Mouse (Mus musculus) midbrain, embryonic 10.5 days (tissue): ENCODE results near the gene Cmklr1. TPM values are rescaled to one million over a fixed set of nuclear protein-coding genes. Genes with fewer than 3 reads are reported as not detected.
A peak's percentile ranks its signal among the peaks of the same experiment; 100 is the strongest.
"Not testable (repeated sequence)": the region's sequence is repeated elsewhere in the genome, so short reads cannot be mapped to it uniquely, and the experiment has no call there.

ENCODE experiments used
- DNase-seq: peaks from one replicate; pipeline ENCODE4 v3.0.0-alpha.2; 2017; ENCODE audit warnings: low spot score
- H3K27ac ChIP-seq: fragments of 300-500 bp; sonication (generic); replicated peaks from 2 replicates; pipeline ENCODE4 v1.5.1; 2016; ENCODE audit warnings: mild to moderate bottlenecking
- H3K27me3 ChIP-seq: fragments of 300-500 bp; sonication (generic); 2 replicates; pipeline ENCODE4 v1.6.1; 2016; ENCODE audit warnings: low read depth, mild to moderate bottlenecking; ENCODE audit not compliant: poor library complexity, severe bottlenecking
- H3K36me3 ChIP-seq: fragments of 300-500 bp; sonication (generic); 2 replicates; pipeline ENCODE4 v1.6.1; 2016; ENCODE audit warnings: mild to moderate bottlenecking, moderate library complexity
- H3K4me1 ChIP-seq: fragments of 300-500 bp; sonication (generic); 2 replicates; pipeline ENCODE4 v1.6.1; 2016
- H3K4me3 ChIP-seq: fragments of 300-500 bp; sonication (generic); 2 replicates; pipeline ENCODE4 v1.5.1; 2016; ENCODE audit warnings: mild to moderate bottlenecking, moderate library complexity
- H3K9me3 ChIP-seq: fragments of 300-500 bp; sonication (generic); replicated peaks from 2 replicates; pipeline ENCODE4 v1.6.1; 2016; ENCODE audit warnings: mild to moderate bottlenecking
- WGBS: fragments of 180-500 bp; shearing (Covaris S2); methylation state at CpG from one replicate; pipeline ENCODE4 v1.1.7; 2016; 5-methylcytosine and 5-hydroxymethylcytosine counted together
- polyA plus RNA-seq: library from polyadenylated mRNA; unstranded; fragments of >200 nt; fragmentation: Nextera tagmentation; extraction: Ambion mirVana; gene quantifications from 2 replicates; pipeline ENCODE4 v1.2.1, GENCODE M21; 2016

Cmklr1 gene
- polyA plus RNA-seq, 1 experiment from 2014 or later = 0.58 TPM

DNA sequence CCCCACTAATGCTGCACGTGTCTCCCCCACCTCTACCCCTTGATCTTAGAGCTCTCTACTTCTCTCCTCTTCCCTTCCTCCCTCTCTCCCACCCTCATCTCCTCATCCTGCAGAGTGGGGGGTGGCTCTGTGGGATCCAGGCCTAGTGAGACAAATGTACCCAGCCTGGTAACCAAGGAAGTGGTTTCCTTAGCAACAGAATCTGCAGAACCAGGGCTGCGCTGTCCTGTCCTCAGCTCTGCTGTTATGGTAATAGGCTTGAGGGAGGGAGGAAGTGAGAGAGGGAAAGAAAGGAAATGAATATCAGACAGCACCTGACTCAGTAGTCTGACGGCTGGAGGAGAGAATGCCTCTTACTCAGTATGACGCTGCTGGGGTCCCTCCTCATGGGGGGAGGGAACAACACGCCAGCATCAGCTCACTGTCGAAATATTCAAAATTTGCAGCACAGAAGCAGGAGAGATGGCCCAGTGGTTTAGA is 58.4 kb downstream of the Cmklr1 start:
- Histone ChIP-seq H3K4me3 (peak overlapping the region; percentile 11; the same call in 1 of the 2 replicates), H3K27me3 (no peaks in the 10 kb centered on the region), H3K27ac (peak overlapping the region; percentile 80), H3K4me1 (peaks cover 59% of the 10 kb centered on the region), H3K36me3 (0 out of 2 replicates have a peak, but pooled peaks cover 4% of the 10 kb centered on the region), H3K9me3 (no peaks in the 10 kb centered on the region)
- WGBS = 7% methylated on average over 6 of the region's 6 CpGs
- peak; percentile 64 for DNase-seq

DNA sequence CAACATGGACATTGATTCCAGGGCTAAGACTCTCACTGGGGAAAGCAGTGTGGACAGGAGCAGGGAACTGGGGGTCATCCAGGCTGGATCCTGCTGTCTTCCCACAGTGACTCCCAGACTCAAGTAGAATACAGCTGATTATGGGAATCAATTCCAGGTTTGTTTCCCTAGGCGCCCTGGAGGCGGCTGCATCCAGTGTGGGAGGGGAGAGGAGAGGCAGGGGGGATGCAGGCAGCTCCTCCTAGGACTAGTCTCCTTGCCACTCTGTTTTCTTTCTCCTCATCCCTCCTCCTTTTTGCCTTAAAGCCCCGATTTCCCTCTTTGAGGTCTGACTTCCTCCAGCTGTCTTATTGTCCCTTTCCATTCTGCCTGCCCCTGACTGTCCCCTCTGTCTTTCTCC is 59.1 kb downstream of the Cmklr1 start:
- H3K4me1 ChIP-seq = peaks cover 59% of the 10 kb centered on the region
- peak; percentile 18 for DNase-seq
- WGBS = 15% methylated on average over 3 of the region's 3 CpGs

DNA sequence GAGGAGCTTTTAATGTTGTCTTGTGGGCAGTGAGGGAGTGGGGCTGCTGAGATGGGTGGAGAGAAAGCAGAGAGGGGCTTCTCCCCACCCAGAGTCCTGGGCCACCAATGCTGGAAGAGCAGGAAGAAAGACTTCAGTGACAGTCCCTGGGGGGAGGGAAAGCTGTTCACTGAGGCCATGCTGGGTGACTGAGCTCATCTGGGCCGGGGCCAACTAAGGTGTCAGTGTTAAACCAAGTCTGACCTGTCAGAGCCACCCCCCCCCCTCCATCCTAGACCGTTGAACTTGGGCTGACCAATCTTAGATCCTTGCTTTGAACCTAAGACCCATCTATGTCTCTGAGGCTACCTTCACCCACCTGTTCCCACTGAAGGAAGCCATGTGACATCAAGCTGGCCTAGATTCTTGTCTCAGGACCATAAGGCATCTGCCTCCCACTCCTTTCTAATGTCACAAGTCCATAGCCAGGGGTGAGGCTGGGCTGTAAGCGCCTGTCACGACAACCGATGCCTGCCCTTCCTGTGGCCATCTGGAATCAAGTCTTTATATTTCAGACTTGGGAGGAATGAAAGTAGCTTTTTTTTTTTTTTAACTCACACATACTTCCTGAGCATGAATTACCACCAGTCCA is 60.1 kb downstream of the Cmklr1 start:
- H3K27me3 ChIP-seq = no peaks in the 10 kb centered on the region
- H3K9me3 ChIP-seq = no peaks in the 10 kb centered on the region
- peak overlapping the region; percentile 52 for H3K27ac ChIP-seq
- DNase-seq = no peak
- H3K4me3 ChIP-seq = no peak overlapping the region
- peaks cover 59% of the 10 kb centered on the region for H3K4me1 ChIP-seq
- 81% methylated on average over 5 of the region's 5 CpGs for WGBS
- H3K36me3 ChIP-seq = 0 out of 2 replicates have a peak, but pooled peaks cover 4% of the 10 kb centered on the region

More for the DNA sequence above, 59.1 kb downstream of the Cmklr1 start:
- Histone ChIP-seq H3K27ac (peak overlapping the region; percentile 80), H3K27me3 (no peaks in the 10 kb centered on the region), H3K36me3 (0 out of 2 replicates have a peak, but pooled peaks cover 4% of the 10 kb centered on the region), H3K9me3 (no peaks in the 10 kb centered on the region), H3K4me3 (no peak overlapping the region)

DNA sequence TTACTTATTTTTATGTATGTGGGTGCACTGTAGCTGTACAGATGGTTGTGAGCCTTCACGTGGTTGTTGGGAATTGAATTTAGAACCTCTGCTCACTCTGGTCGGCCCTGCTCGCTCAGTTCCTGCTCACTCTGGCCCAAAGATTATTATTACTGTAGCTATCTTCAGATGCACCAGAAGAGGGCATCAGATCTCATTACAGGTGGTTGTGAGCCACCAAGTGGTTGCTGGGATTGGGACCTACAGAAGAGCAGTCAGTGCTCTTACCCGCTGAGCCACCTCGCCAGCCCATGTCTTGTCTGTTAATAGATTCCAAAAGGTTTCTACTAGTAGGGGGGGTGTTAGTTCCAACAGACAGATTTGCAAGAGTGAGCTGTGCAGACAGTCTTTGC is 63.8 kb downstream of the Cmklr1 start:
- H3K9me3 ChIP-seq = not testable (repeated sequence)

DNA sequence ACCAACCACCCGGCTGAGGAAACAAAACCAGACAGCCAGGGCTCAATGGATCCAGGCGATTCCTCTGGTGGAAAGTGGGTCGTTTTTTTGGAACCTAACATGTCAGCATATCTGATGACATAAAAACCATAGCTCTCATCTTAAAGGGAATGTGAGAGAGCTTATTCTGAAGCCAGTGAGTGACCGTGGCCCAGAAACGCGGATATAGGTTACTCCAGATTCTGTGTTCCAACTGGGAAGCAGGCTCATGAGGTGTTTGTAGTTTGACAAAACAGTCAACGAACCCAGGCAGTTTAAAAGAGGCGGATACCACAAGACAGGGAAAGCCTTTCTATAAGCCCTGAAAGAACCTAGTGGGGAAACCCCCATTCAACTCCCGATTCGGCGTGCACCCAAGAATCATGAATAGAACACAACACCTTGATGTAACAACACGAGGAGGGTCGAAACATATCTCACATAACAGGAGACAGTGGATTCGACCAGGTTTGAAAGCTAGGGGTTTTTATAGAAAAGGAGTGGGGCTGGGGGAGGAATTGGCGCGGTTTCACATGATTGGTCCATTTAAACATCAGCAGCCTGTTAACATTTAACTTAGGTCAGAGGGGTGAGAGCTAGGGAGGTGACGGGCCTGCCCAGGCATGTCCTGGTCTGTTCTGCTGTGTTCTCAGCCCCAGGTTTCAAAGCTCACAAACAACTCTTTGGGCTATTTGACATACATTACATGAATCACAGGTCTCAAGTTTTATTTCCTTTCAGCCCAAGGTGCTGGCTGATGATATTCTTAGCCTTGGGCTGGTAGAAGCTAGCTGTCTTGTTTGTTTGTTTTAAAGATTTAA is 64.4 kb downstream of the Cmklr1 start:
- H3K4me3 ChIP-seq, DNase-seq, H3K9me3 ChIP-seq, H3K36me3 ChIP-seq, H3K27me3 ChIP-seq, H3K27ac ChIP-seq: not testable (repeated sequence)
- 83% methylated on average over 17 of the region's 17 CpGs for WGBS
- peaks cover 29% of the 10 kb centered on the region for H3K4me1 ChIP-seq

More for the DNA sequence above, 63.8 kb downstream of the Cmklr1 start:
- H3K4me1 ChIP-seq = peaks cover 35% of the 10 kb centered on the region
- WGBS = 44% methylated on average over 5 of the region's 5 CpGs
- H3K4me3 ChIP-seq, H3K36me3 ChIP-seq, H3K27me3 ChIP-seq, H3K27ac ChIP-seq, DNase-seq: not testable (repeated sequence)

DNA sequence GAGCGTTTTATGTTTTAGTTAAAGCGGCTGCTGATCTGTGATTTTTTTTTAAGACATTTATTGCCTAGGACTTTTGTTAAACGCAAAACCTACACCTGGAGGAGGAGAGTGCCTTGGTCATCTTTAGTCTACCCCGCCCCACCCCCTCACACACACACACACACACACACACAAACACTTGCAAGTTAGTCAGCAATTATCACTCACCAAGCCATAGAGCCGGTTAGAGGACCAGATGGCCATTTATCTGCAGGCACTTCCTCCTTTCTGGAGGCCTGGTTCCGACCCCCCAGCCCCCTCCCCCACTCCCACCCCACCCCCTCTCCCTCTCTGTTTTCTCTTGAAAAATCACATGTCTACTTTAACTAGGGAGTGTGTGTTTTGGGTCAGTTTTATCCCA is 65.8 kb downstream of the Cmklr1 start:
- peak overlapping the region; percentile 38; the same call in 1 of the 2 replicates for H3K27ac ChIP-seq
- H3K36me3 ChIP-seq = 0 out of 2 replicates have a peak, but pooled peaks cover 4% of the 10 kb centered on the region
- no peak overlapping the region for H3K4me3 ChIP-seq
- no peaks in the 10 kb centered on the region for H3K9me3 ChIP-seq
- WGBS = 64% methylated on average over 6 of the region's 6 CpGs
- DNase-seq = no peak
- H3K4me1 ChIP-seq = peaks cover 24% of the 10 kb centered on the region
- no peaks in the 10 kb centered on the region for H3K27me3 ChIP-seq

DNA sequence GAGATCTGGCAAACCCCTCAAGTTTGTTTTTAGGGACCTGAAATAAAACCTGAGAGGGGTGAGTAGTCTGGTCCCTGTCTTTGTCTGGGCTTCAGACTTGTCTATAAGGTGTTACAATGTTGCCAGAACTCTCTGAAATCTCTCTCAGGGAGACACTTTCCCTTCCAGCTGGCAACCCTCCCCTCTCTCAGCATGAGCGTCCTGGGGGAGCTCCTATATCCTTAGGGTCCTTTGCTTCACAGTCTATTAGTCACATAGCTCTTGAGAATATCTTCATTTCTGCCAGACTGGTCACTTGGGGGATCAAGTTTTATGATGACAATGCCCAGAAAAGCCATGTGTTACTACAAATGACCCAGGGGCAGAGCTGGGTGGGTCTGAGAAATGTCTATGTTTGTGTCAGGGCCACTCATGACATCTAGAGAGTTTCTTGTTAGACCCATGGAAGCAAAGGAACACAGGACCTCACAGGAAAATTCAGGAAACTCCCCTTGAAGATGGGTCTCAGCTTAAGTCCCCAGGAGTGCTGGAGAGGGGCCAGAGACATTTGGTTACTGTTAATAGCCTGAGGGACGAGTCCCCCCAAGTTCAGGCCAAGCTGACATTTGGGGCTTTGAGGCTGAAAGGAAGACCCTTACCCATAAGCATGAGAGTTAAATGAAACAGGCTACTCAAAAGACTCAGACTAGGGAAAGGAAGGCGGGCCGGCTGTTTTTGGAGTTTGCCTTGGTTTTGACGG is 66.6 kb downstream of the Cmklr1 start:
- WGBS = 75% methylated on average over 5 of the region's 5 CpGs
- Histone ChIP-seq H3K4me3 (no peak overlapping the region), H3K36me3 (0 out of 2 replicates have a peak, but pooled peaks cover 4% of the 10 kb centered on the region), H3K4me1 (peaks cover 16% of the 10 kb centered on the region), H3K27ac (no peak overlapping the region), H3K27me3 (no peaks in the 10 kb centered on the region), H3K9me3 (no peaks in the 10 kb centered on the region)
- no peak for DNase-seq

DNA sequence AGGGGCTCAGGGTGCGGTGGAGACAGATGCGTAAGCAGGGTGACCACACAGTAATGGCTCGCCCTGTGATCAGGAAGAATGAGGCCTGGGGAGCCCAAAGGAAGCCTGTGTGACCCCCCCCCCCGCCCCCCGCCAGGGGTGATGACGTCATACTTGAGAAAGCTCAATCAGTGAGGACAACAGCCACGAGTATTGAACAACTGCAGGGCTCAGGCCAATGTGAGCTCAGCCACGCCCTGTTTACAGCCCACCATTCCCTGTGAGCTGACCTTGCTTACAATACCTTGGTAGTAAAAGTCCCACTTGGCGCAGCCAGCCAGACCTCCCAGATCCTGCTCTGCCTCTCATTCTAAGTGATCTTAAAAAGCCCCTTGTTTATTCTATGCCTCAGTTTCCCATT is 69.4 kb downstream of the Cmklr1 start:
- Histone ChIP-seq H3K36me3 (no peaks in the 10 kb centered on the region), H3K27ac (no peak overlapping the region), H3K4me3 (no peak overlapping the region), H3K9me3 (no peaks in the 10 kb centered on the region), H3K4me1 (peaks cover 20% of the 10 kb centered on the region), H3K27me3 (no peaks in the 10 kb centered on the region)
- 63% methylated on average over 9 of the region's 9 CpGs for WGBS
- DNase-seq = no peak

DNA sequence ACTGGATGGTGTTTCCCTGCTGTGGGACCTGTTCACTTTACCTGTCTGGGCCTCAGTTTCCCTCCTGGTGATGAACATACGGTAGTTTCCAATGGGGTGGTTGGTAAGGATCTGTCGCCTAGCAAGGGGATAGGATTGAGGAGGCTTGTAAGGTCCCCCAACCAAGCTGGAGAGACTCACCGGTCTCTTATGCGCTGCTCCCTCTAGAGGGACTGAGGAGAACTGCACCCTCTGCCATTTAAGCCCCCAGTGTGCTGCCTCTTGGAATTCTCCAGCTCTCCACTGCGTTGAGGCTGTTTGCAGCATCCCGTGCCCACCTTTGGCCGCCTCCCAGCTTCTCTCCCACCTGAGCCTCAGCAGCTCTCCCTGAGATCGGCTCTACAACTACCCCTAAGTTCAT is 70.0 kb downstream of the Cmklr1 start:
- WGBS = 50% methylated on average over 8 of the region's 8 CpGs
- H3K27ac ChIP-seq = no peak overlapping the region
- no peak overlapping the region for H3K4me3 ChIP-seq
- H3K9me3 ChIP-seq = no peaks in the 10 kb centered on the region
- H3K4me1 ChIP-seq = peaks cover 20% of the 10 kb centered on the region
- DNase-seq = peak; percentile 28
- H3K27me3 ChIP-seq = no peaks in the 10 kb centered on the region
- no peaks in the 10 kb centered on the region for H3K36me3 ChIP-seq

DNA sequence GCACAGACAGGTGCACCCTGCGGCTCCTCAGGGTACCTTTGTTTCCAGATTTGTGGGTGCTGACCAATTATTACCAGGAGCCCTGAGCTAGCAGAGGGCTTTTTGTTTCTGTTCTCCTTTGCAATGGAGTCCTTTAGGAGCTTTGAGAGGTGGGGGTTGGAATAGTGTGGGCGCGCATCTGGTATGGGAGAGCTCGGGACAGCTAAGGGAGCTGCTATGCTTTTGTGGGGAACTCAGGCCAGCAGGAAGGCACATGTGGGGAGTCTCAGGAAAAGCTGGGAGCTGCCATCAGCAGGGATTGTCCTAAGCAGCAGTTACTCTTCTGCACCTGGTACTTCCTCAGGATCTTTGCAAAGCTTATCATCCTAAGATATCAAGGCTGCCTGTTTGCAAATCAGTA is 71.1 kb downstream of the Cmklr1 start:
- Histone ChIP-seq H3K4me1 (0 out of 2 replicates have a peak, but pooled peaks cover 12% of the 10 kb centered on the region), H3K36me3 (0 out of 2 replicates have a peak, but pooled peaks cover 3% of the 10 kb centered on the region), H3K9me3 (no peaks in the 10 kb centered on the region)

DNA sequence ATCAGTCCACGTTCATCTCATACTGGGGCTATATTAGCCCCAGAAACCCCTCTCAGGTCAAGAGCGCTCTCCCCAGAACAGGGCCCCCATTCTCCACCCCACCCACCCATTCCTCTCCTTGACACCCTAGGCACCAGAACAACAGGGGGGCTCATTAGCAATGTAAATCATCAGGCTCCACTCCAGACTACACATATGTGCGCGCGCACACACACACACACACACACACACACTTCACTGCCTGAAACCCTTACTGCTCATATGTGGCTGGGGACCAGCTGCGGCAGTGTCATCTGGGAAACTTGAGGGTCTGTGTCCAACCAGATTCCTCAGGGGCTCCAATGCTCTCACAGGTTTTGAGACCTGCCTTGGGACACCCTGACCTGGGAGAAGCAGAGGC is 71.8 kb downstream of the Cmklr1 start:
- WGBS = 94% methylated on average over 6 of the region's 6 CpGs
- H3K27ac ChIP-seq = no peak overlapping the region
- H3K4me1 ChIP-seq = 0 out of 2 replicates have a peak, but pooled peaks cover 12% of the 10 kb centered on the region
- no peak for DNase-seq
- H3K36me3 ChIP-seq = 0 out of 2 replicates have a peak, but pooled peaks cover 3% of the 10 kb centered on the region
- H3K27me3 ChIP-seq = no peaks in the 10 kb centered on the region
- H3K9me3 ChIP-seq = no peaks in the 10 kb centered on the region
- no peak overlapping the region for H3K4me3 ChIP-seq

More for the DNA sequence above, 71.1 kb downstream of the Cmklr1 start:
- DNase-seq = no peak
- no peaks in the 10 kb centered on the region for H3K27me3 ChIP-seq
- no peak overlapping the region for H3K27ac ChIP-seq
- H3K4me3 ChIP-seq = no peak overlapping the region
- WGBS = 85% methylated on average over 4 of the region's 4 CpGs

DNA sequence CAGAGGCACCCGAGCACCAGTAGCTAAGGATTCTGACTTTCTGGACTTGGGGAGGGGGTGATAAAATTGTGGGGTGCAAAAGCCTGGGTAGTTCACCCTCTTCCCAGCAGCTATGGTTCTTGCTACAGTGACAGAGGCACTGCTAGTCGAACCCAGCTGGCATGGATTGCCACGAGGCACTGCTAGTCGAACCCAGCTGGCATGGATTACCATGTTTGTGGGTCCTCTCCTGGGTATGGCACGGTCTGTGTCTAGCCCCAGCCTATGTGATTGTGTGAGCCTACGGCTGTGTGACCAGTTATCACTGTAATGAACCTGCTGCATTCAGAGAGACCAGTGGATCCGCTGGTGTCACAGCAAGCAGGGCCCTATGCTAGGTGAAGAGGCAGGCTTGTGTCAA is 72.7 kb downstream of the Cmklr1 start:
- 0 out of 2 replicates have a peak, but pooled peaks cover 12% of the 10 kb centered on the region for H3K4me1 ChIP-seq
- no peaks in the 10 kb centered on the region for H3K9me3 ChIP-seq
- DNase-seq = no peak
- 0 out of 2 replicates have a peak, but pooled peaks cover 3% of the 10 kb centered on the region for H3K36me3 ChIP-seq
- 84% methylated on average over 7 of the region's 7 CpGs for WGBS
- H3K27ac ChIP-seq = 0 out of 2 replicates have a peak overlapping the region, but pooled peaks have one; percentile 17
- no peaks in the 10 kb centered on the region for H3K27me3 ChIP-seq
- no peak overlapping the region for H3K4me3 ChIP-seq
